Mouse (Mus musculus): ENCODE measurements around the gene Zfp367.

DNA sequence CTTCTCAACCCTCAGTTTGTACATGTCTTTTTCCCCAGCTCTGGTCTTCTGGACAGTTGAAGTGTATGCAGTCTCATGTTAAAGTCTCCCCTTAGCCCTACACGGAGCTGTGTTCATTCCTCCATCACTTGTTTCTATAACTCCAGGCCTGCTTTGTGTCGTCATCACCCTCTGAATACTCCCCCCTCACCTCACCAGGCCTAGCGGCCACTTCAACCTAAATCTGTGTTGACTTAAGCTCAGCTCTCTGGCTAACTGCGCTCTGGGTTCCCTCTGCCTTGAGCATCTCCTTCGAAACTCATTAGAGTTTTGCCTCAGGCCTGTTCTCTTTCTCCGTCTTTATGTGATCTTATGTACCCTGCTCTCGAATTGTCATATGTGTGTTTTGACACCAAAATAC, 25.0 kb upstream of the Zfp367 start:
- TF ChIP-seq POLR2A (IDR thresholded peaks at IDR 0.05; ENCODE audit: borderline replicate concordance, extremely low read depth, low read depth, low read length) (no peak), CTCF (IDR thresholded peaks at IDR 0.05; ENCODE audit: insufficient read depth, low read length) (no peak)
